8 mouse cellular contexts compared by ENCODE assay signal in the genomic region with DNA sequence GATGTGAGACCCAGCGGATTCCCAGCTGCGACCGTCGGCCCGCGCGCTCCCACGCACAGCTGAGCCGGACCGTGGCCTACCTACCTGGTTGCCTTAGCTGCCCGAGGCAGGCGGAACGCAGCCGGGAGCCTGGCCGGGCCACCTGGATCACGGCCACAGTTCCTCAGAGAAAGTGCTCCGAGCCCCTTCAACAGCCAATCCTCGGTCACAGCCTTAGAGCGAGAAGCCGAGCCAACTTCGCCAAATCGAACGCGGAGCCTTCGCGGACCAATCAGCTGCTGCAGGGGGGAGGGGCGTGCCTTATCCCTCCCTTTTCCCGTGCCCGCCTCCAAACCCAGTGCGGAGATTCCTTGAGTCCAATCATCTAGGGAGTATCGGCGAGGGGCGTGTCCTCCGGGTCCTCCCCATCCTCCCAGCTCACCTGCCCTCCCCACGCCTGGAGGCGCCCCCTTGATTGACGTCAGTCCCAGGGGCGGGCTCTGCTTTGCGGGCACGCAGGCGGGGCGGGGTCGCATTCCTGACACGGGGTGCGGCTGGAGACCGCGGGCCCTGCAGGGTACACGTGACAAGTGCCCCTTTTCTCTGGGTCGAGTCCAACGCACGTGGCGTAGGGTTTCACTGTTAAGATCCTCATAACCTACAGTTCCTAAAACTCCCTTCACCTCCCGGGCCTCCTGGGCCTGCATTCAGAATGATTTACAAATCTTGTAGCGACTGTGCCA. TPM values are rescaled to one million over a fixed set of nuclear protein-coding genes. Genes with fewer than 3 reads are reported as not detected.
DNase-seq lines count a peak whose midpoint lies in the region; ATAC-seq lines count a peak whose summit lies in the region.

A gene (minus strand): TSS at position 273 of the 722 bp plus-strand sequence.

- WGBS in heart, embryonic 10.5 days, result under 1% methylated on average over 54 of the region's 54 CpGs
- 0% methylated on average over 54 of the region's 54 CpGs for WGBS in kidney, embryonic 15.5 days

- peak within 1 kb of the TSS; percentile 91 for H3K27ac ChIP-seq in heart, embryonic 10.5 days
- H3K27ac ChIP-seq in kidney, embryonic 15.5 days, result peak within 1 kb of the TSS; percentile 91

- peaks cover 8% of the 10 kb centered on the region for H3K36me3 ChIP-seq in heart, embryonic 10.5 days
- H3K36me3 ChIP-seq in kidney, embryonic 15.5 days, result peaks cover 12% of the 10 kb centered on the region

- H3K27me3 ChIP-seq in heart, embryonic 10.5 days (ENCODE audit: insufficient read depth, poor library complexity, severe bottlenecking), result no peaks in the 10 kb centered on the region
- no peaks in the 10 kb centered on the region; the same call in 1 of the 2 replicates for H3K27me3 ChIP-seq in kidney, embryonic 15.5 days

- peak within 1 kb of the TSS; percentile 78 for H3K9ac ChIP-seq in kidney, embryonic 15.5 days

- peaks cover 34% of the 10 kb centered on the region for H3K4me1 ChIP-seq in heart, embryonic 10.5 days
- H3K4me1 ChIP-seq in kidney, embryonic 15.5 days, result peaks cover 25% of the 10 kb centered on the region

- no peaks in the 10 kb centered on the region for H3K9me3 ChIP-seq in heart, embryonic 10.5 days
- no peaks in the 10 kb centered on the region for H3K9me3 ChIP-seq in kidney, embryonic 15.5 days (replicated peaks)

- DNase-seq in B cell, adult 2 months, result peak; percentile 93 to 95
- peak; percentile 100 for DNase-seq in brain, adult 2 months (ENCODE audit: low read depth, low spot score)
- peak; percentile 99 for DNase-seq in heart, embryonic 10.5 days (ENCODE audit: low spot score)
- peak; percentile 97 for DNase-seq in liver
- peak; percentile 86 to 89 for DNase-seq in spleen, postnatal 4 days (ENCODE audit: low spot score in 2 of 2)

- H3K4me3 ChIP-seq in heart, embryonic 10.5 days, result peak within 1 kb of the TSS; percentile 78
- H3K4me3 ChIP-seq in kidney, embryonic 15.5 days (replicated peaks), result peak within 1 kb of the TSS; percentile 69

- peak within 1 kb of the TSS; percentile 96 for H3K4me2 ChIP-seq in kidney, embryonic 15.5 days

- peak; percentile 91 for ATAC-seq in erythroblast, adult 5-6 weeks (replicated peaks; ENCODE audit: low FRiP score, poor library complexity, severe bottlenecking)
- peak; percentile 97 for ATAC-seq in kidney, embryonic 15.5 days (replicated peaks; ENCODE audit: low FRiP score)
- peak; percentile 87 for ATAC-seq in monocyte, adult 5-6 weeks (replicated peaks; ENCODE audit: insufficient number of reproducible peaks, low FRiP score, low TSS enrichment, poor library complexity, severe bottlenecking)

RNA-seq across cellular contexts. Expression of the gene that starts here (rescaled TPM):
- total RNA-seq in erythroblast, adult 5-6 weeks (2015; ENCODE audit: low replicate concordance), result 5.2 TPM in 1 of 2 replicates, not detected in the other
- total RNA-seq in erythroblast, adult 5-6 weeks (2017; ENCODE audit: low replicate concordance), result 0.34 TPM in 1 of 2 replicates, not detected in the other
- polyA plus RNA-seq in heart, embryonic 10.5 days (2016; fragmentation: Nextera tagmentation; extraction: Ambion mirVana), result 29.0 and 32.7 TPM in 2 replicates
- polyA plus RNA-seq in kidney, embryonic 15.5 days (2015; fragmentation: Nextera tagmentation; extraction: Ambion mirVana), result 21.5 and 22.6 TPM in 2 replicates
- 3.7 to 6.4 TPM (median 4.2 TPM) in 3 replicates for total RNA-seq in monocyte, adult 5-6 weeks (2017)

Comparison
In these comparisons a context has a peak if more than half of its experiments do, and no peak if none do; other contexts are left out.
1. Peak in every context shown above with its lines: DNase-seq, ATAC-seq, H3K4me3 ChIP-seq and H3K27ac ChIP-seq.